Mouse (Mus musculus) stomach, embryonic 16.5 days (tissue): ENCODE measurements around the gene Nlrp6. TPM values are rescaled to one million over a fixed set of nuclear protein-coding genes. Genes with fewer than 3 reads are reported as not detected.
A peak's percentile ranks its signal among the peaks of the same experiment; 100 is the strongest.

Source experiments
- ATAC-seq: fragments of 200-750 bp; cut with Nextera tagmentation; 2 replicates; pipeline ENCODE4 v1.8.0; 2017; ENCODE audit warnings: moderate number of reproducible peaks, moderate TSS enrichment; ENCODE audit not compliant: insufficient read depth, low FRiP score
- H3K27ac ChIP-seq: fragments of 300-500 bp; sonication (generic); 2 replicates; pipeline ENCODE4 v1.5.1; 2014; ENCODE audit warnings: low read length
- H3K27me3 ChIP-seq: fragments of 300-500 bp; sonication (generic); 2 replicates; pipeline ENCODE4 v1.6.1; 2014; ENCODE audit warnings: low read length, control low read depth, mixed read lengths; ENCODE audit not compliant: control insufficient read depth, insufficient read depth
- H3K36me3 ChIP-seq: fragments of 300-500 bp; sonication (generic); 2 replicates; pipeline ENCODE4 v1.6.1; 2014; ENCODE audit warnings: low read length; ENCODE audit not compliant: control insufficient read depth, insufficient read depth
- H3K4me1 ChIP-seq: fragments of 300-500 bp; sonication (generic); 2 replicates; pipeline ENCODE4 v1.6.1; 2014; ENCODE audit warnings: low read length, control low read depth, mixed read lengths; ENCODE audit not compliant: control insufficient read depth, insufficient read depth
- H3K4me2 ChIP-seq: fragments of 300-500 bp; sonication (generic); 2 replicates; pipeline ENCODE4 v1.6.1; 2014; ENCODE audit warnings: low read depth, low read length, mixed read lengths
- H3K4me3 ChIP-seq: fragments of 300-500 bp; sonication (generic); replicated peaks from 2 replicates; pipeline ENCODE4 v1.5.1; 2014; ENCODE audit warnings: mild to moderate bottlenecking, low read length
- H3K9ac ChIP-seq: fragments of 300-500 bp; sonication (generic); 2 replicates; pipeline ENCODE4 v1.6.1; 2014; ENCODE audit warnings: low read length
- H3K9me3 ChIP-seq: fragments of 300-500 bp; sonication (generic); replicated peaks from 2 replicates; pipeline ENCODE4 v1.6.1; 2016; ENCODE audit warnings: low read length, control low read depth; ENCODE audit not compliant: control insufficient read depth
- WGBS: fragments of 180-500 bp; shearing (Covaris S2); extraction: QIAGEN DNeasy Blood & Tissue Kit; methylation state at CpG from one replicate; pipeline ENCODE4 v1.1.7; 2014; 5-methylcytosine and 5-hydroxymethylcytosine counted together
- polyA plus RNA-seq: library from polyadenylated mRNA; unstranded; fragments of >200 nt; fragmentation: Nextera tagmentation; extraction: Ambion mirVana; gene quantifications from 2 replicates; pipeline ENCODE4 v1.2.1, GENCODE M21; 2015

Nlrp6 gene
- polyA plus RNA-seq, 1 experiment from 2014 or later: 9.9 TPM

- Histone ChIP-seq H3K36me3 (0 out of 2 replicates have a peak, but pooled peaks cover 4% of the 10 kb centered on the region), H3K4me3 (peak overlapping the region; percentile 58), H3K27ac (peak overlapping the region; percentile 97), H3K4me2 (peak overlapping the region; percentile 65), H3K27me3 (no peaks in the 10 kb centered on the region), H3K9me3 (no peaks in the 10 kb centered on the region), H3K4me1 (peaks cover 26% of the 10 kb centered on the region), H3K9ac (peak overlapping the region; percentile 86)
- ATAC-seq: no peak
- whole genome bisulfite sequencing: 29% methylated on average over 9 of the region's 9 CpGs
These were observed 21.6 kb downstream of the Nlrp6 start for GRCm38 (mm10) chr7:140942341-140942740.

GRCm38 (mm10) chr7:140942811-140943210 lies 22.1 kb downstream of the Nlrp6 start:
- Histone ChIP-seq H3K4me2 (peak overlapping the region; percentile 65), H3K4me1 (peaks cover 26% of the 10 kb centered on the region), H3K4me3 (no peak overlapping the region), H3K36me3 (0 out of 2 replicates have a peak, but pooled peaks cover 4% of the 10 kb centered on the region), H3K27ac (peak overlapping the region; percentile 97), H3K27me3 (no peaks in the 10 kb centered on the region), H3K9me3 (no peaks in the 10 kb centered on the region), H3K9ac (peak overlapping the region; percentile 86)
- ATAC-seq: no peak
- 80% methylated on average over 10 of the region's 10 CpGs for WGBS

GRCm38 (mm10) chr7:140943356-140943755 lies 22.7 kb downstream of the Nlrp6 start:
- Histone ChIP-seq H3K4me2 (no peak overlapping the region), H3K4me3 (no peak overlapping the region), H3K4me1 (peaks cover 26% of the 10 kb centered on the region), H3K36me3 (0 out of 2 replicates have a peak, but pooled peaks cover 4% of the 10 kb centered on the region), H3K9ac (peak overlapping the region; percentile 86), H3K27ac (peak overlapping the region; percentile 97; the same call in 1 of the 2 replicates), H3K9me3 (no peaks in the 10 kb centered on the region), H3K27me3 (no peaks in the 10 kb centered on the region)
- ATAC-seq: no peak
- WGBS: 71% methylated on average over 4 of the region's 4 CpGs

- H3K4me1 ChIP-seq: peaks cover 24% of the 10 kb centered on the region
- H3K4me3 ChIP-seq: no peak overlapping the region
- WGBS: 88% methylated on average over 7 of the region's 7 CpGs
- H3K36me3 ChIP-seq: 0 out of 2 replicates have a peak, but pooled peaks cover 10% of the 10 kb centered on the region
- H3K27ac ChIP-seq: no peak overlapping the region
- no peak for ATAC-seq
- H3K9ac ChIP-seq: no peak overlapping the region; the same call in 1 of the 2 replicates
- no peaks in the 10 kb centered on the region for H3K9me3 ChIP-seq
- no peak overlapping the region for H3K4me2 ChIP-seq
- no peaks in the 10 kb centered on the region for H3K27me3 ChIP-seq
These were observed 23.5 kb downstream of the Nlrp6 start for GRCm38 (mm10) chr7:140944236-140944635.

- Histone ChIP-seq H3K27ac (no peak overlapping the region), H3K4me3 (no peak overlapping the region), H3K9ac (no peak overlapping the region), H3K27me3 (no peaks in the 10 kb centered on the region), H3K9me3 (no peaks in the 10 kb centered on the region), H3K36me3 (0 out of 2 replicates have a peak, but pooled peaks cover 10% of the 10 kb centered on the region), H3K4me2 (no peak overlapping the region), H3K4me1 (peaks cover 19% of the 10 kb centered on the region)
- WGBS: 90% methylated on average over 5 of the region's 5 CpGs
- ATAC-seq: no peak
These were observed 24.5 kb downstream of the Nlrp6 start for GRCm38 (mm10) chr7:140945247-140945646.

- H3K4me3 ChIP-seq: no peak overlapping the region
- H3K36me3 ChIP-seq: 0 out of 2 replicates have a peak, but pooled peaks cover 10% of the 10 kb centered on the region
- no peak for ATAC-seq
- no peaks in the 10 kb centered on the region for H3K9me3 ChIP-seq
- no peak overlapping the region for H3K4me2 ChIP-seq
- no peak overlapping the region for H3K27ac ChIP-seq
- no peaks in the 10 kb centered on the region for H3K27me3 ChIP-seq
- no peak overlapping the region for H3K9ac ChIP-seq
- WGBS: 87% methylated on average over 10 of the region's 10 CpGs
- H3K4me1 ChIP-seq: peaks cover 29% of the 10 kb centered on the region
These were observed 25.6 kb downstream of the Nlrp6 start for GRCm38 (mm10) chr7:140946311-140946710.

DNA sequence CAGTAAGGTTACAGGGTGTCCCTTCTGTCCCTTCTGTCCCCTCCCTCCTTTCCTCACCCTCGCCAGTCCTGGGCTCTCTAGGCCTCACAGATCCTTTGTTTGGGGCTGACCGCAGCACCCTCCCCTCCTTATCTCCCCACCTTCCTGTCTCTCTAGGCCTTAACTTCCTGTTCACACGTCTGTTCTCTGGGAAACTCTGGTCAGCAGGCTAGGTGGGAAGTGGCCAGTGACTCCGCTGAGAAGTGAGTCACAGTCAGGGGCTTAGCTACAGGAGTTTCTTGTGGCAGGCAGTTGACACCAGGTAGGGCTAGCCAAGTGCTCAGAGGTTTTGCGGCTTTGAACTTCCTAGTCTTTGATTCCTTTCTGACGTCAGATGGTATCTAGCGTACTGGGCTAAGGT lies 26.3 kb downstream of the Nlrp6 start:
- H3K4me3 ChIP-seq: no peak overlapping the region
- H3K4me1 ChIP-seq: peaks cover 36% of the 10 kb centered on the region
- no peaks in the 10 kb centered on the region for H3K27me3 ChIP-seq
- H3K4me2 ChIP-seq: no peak overlapping the region
- 0 out of 2 replicates have a peak, but pooled peaks cover 10% of the 10 kb centered on the region for H3K36me3 ChIP-seq
- no peaks in the 10 kb centered on the region for H3K9me3 ChIP-seq
- no peak overlapping the region for H3K9ac ChIP-seq
- H3K27ac ChIP-seq: peak overlapping the region; percentile 50
- no peak for ATAC-seq
- 48% methylated on average over 7 of the region's 7 CpGs for WGBS

DNA sequence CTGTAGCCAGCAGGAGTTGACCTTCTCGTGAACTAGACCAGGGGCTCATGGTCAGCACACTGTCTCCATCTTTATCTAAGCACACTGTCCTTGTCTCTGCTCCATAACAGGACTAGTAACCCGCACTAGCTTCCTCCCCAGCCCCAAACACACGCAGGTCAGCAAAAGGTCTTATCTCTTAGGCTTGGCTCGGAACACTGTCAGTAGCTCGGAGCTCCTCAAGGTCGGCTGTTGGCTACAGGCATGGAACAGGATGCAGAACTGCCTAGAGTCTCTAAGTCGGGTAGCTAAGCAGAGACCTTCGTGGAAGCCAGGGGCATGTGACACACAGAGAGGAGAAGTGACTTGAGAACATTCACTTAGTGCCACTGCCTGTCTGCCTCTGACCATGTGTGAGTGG lies 27.5 kb downstream of the Nlrp6 start:
- Histone ChIP-seq H3K9ac (no peak overlapping the region), H3K9me3 (no peaks in the 10 kb centered on the region), H3K27me3 (no peaks in the 10 kb centered on the region), H3K27ac (no peak overlapping the region), H3K4me3 (no peak overlapping the region), H3K36me3 (peaks cover 10% of the 10 kb centered on the region; the same call in 1 of the 2 replicates), H3K4me2 (no peak overlapping the region), H3K4me1 (peaks cover 37% of the 10 kb centered on the region)
- WGBS: 74% methylated on average over 8 of the region's 8 CpGs
- ATAC-seq: no peak

- ATAC-seq: no peak
- peaks cover 10% of the 10 kb centered on the region; the same call in 1 of the 2 replicates for H3K36me3 ChIP-seq
- H3K4me2 ChIP-seq: no peak overlapping the region
- no peak overlapping the region for H3K9ac ChIP-seq
- H3K27me3 ChIP-seq: no peaks in the 10 kb centered on the region
- 84% methylated on average over 6 of the region's 6 CpGs for WGBS
- no peak overlapping the region for H3K27ac ChIP-seq
- peaks cover 42% of the 10 kb centered on the region for H3K4me1 ChIP-seq
- no peak overlapping the region for H3K4me3 ChIP-seq
- no peaks in the 10 kb centered on the region for H3K9me3 ChIP-seq
These were observed 28.6 kb downstream of the Nlrp6 start for GRCm38 (mm10) chr7:140949255-140949654.
